Mouse (Mus musculus) ES-E14 (cell line): ENCODE measurements around the gene Bdh2. TPM values are rescaled to one million over a fixed set of nuclear protein-coding genes. Genes with fewer than 3 reads are reported as not detected.

Source experiments
- DNase-seq: peaks from one replicate; pipeline ENCODE4 v3.0.0-alpha.2; 2013; ENCODE audit warnings: low read depth, low spot score
- H3K27ac ChIP-seq: 2 replicates; pipeline ENCODE4 v1.5.1; 2012; ENCODE audit warnings: low read depth, mild to moderate bottlenecking, low read length, moderate library complexity, mixed read lengths; ENCODE audit not compliant: poor library complexity, insufficient read depth, severe bottlenecking
- H3K36me3 ChIP-seq: 2 replicates; pipeline ENCODE4 v1.6.1; 2012; ENCODE audit warnings: mild to moderate bottlenecking, low read length, moderate library complexity, mixed read lengths; ENCODE audit not compliant: control insufficient read depth, poor library complexity, insufficient read depth, severe bottlenecking
- H3K4me1 ChIP-seq, 2 experiments: fragments of 150-350 bp in 1 of 2; sonication (generic) in 1 of 2; 2 replicates each; pipeline ENCODE4 v1.6.1; 2012; ENCODE audit warnings: low read length in 2 of 2, mild to moderate bottlenecking in 1 of 2, mixed read lengths in 1 of 2; ENCODE audit not compliant: control insufficient read depth in 2 of 2, insufficient read depth in 2 of 2, poor library complexity in 1 of 2
- H3K4me3 ChIP-seq, 2 experiments: fragments of 150-350 bp in 1 of 2; sonication (generic) in 1 of 2; 2 replicates each; pipeline ENCODE4 v1.5.1; 2012; ENCODE audit warnings: low read length in 2 of 2, low read depth in 1 of 2, mild to moderate bottlenecking in 1 of 2, mixed read lengths in 1 of 2; ENCODE audit not compliant: insufficient read depth in 1 of 2, poor library complexity in 1 of 2, severe bottlenecking in 1 of 2
- H3K9ac ChIP-seq: 2 replicates; pipeline ENCODE4 v1.6.1; 2012; ENCODE audit warnings: low read depth, mild to moderate bottlenecking, low read length, mixed read lengths; ENCODE audit not compliant: poor library complexity, insufficient read depth, severe bottlenecking
- H3K9me3 ChIP-seq: fragments of 150-350 bp; sonication (generic); 2 replicates; pipeline ENCODE4 v1.6.1; 2012; ENCODE audit warnings: low read depth, mild to moderate bottlenecking, low read length; ENCODE audit not compliant: control insufficient read depth, insufficient read depth
- CHD2 ChIP-seq: IDR thresholded peaks from 2 replicates; pipeline ENCODE4 v1.6.1; 2014; ENCODE audit warnings: mild to moderate bottlenecking, low read depth, low read length, inconsistent platforms
- HCFC1 ChIP-seq: IDR thresholded peaks from 2 replicates; pipeline ENCODE4 v1.6.1; 2012; ENCODE audit warnings: low read length, inconsistent platforms, borderline replicate concordance; ENCODE audit not compliant: insufficient read depth
- MAFK ChIP-seq: IDR thresholded peaks from 2 replicates; pipeline ENCODE4 v1.6.1; 2014; ENCODE audit warnings: mild to moderate bottlenecking, low read depth, low read length, inconsistent platforms; ENCODE audit not compliant: insufficient read depth
- ZC3H11A ChIP-seq: IDR thresholded peaks from 2 replicates; pipeline ENCODE4 v1.6.1; 2012; ENCODE audit warnings: low read depth, mild to moderate bottlenecking, inconsistent platforms, low read length, borderline replicate concordance
- ZNF384 ChIP-seq: IDR thresholded peaks from 2 replicates; pipeline ENCODE4 v1.6.1; 2012; ENCODE audit warnings: low read depth, low read length, inconsistent platforms
- in situ Hi-C, 2 experiments: fragments of 600-800 bp; cut with MboI; formaldehyde crosslinking; loops; one replicate each; pipeline ENCODE4 v1.15.1; 2025; ENCODE audit warnings: low sequenced_read_pairs in 2 of 2, inconsistent platforms in 1 of 2; ENCODE audit not compliant: unreplicated experiment in 2 of 2
- total RNA-seq: library from RNA; depleted of rRNA; stranded (reverse); fragments of 300-350 nt; gene quantifications from 2 replicates; pipeline ENCODE4 v1.2.3, GENCODE M21; 2012; rRNA removed

The Bdh2 gene
- total RNA-seq, 1 experiment, result 6.0 TPM

DNA sequence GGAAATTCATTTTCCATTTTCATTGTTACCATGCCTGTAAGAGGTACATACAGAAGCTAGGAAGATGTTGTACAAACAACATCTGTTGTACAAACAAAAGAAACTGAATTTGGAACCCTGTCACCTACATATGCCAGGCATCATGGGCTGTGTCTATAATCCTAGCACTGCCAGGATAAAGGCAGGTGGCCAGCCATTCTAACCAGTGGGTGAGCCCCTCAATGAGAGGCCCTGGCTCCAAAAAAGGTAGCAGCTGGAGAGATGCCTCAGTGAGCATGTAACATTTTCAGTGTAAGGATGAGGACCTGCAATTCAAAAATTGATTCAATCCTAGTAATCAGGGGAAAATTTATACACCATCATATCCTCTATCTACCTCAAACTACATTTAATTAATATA lies 68.0 kb downstream of the Bdh2 start:
- Histone ChIP-seq H3K9me3 (no peaks in the 10 kb centered on the region), H3K27ac (no peak overlapping the region), H3K4me1 (peaks cover 0 to 2% of the 10 kb centered on the region in 2 experiments; a peak in 1 of 4 replicates), H3K36me3 (peaks cover 5% of the 10 kb centered on the region), H3K9ac (no peak overlapping the region), H3K4me3 (no peak overlapping the region)
- DNase-seq, result no peak
- in situ Hi-C loops, result no loop called here
- no peak for TF ChIP-seq CHD2
- no peak for TF ChIP-seq ZNF384
- TF ChIP-seq ZC3H11A, result no peak

DNA sequence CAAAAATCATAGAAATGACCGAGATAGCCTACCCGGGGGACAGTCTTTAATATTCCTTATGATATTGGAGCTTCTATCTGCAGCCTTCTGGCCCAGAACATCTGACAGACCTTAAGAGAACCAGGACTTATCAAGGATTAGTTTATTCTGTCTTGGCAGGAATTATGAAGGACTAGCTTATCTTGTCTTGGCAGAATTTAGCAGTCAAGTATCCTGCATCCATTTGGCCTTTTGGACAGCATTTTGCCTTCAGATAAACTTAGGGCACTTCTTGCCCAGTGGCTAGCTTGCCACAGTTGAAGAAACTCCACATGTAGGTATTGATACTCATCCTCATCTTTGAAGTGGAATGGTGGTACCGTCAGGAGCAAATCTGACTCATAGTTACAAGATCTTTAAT lies 70.8 kb downstream of the Bdh2 start:
- H3K36me3 ChIP-seq, result peaks cover 8% of the 10 kb centered on the region
- no peak for TF ChIP-seq ZNF384
- no peak for TF ChIP-seq HCFC1
- no peak for TF ChIP-seq CHD2
- TF ChIP-seq MAFK, result no peak
- no peak for TF ChIP-seq ZC3H11A
- no peak for DNase-seq
- in situ Hi-C loops, result no loop called here
- H3K4me3 ChIP-seq, result no peak overlapping the region
- no peak overlapping the region for H3K27ac ChIP-seq
- H3K4me1 ChIP-seq, result peaks cover 0 to 2% of the 10 kb centered on the region in 2 experiments; a peak in 1 of 4 replicates
- H3K9me3 ChIP-seq, result no peaks in the 10 kb centered on the region
- no peak overlapping the region for H3K9ac ChIP-seq

Other genes with a start within 250 kb of the Bdh2 start
- 30.0 and 30.8 TPM in 2 replicates for gene Cenpe, start 68.7 kb upstream of the Bdh2 start, total RNA-seq
- 5.2 and 8.8 TPM in 2 replicates for gene Slc9b2, start 26.5 kb downstream of the Bdh2 start, total RNA-seq
- 30.1 and 32.8 TPM in 2 replicates for gene Slc9b1, start 66.8 kb downstream of the Bdh2 start, total RNA-seq
- gene Cisd2, start 142.7 kb downstream of the Bdh2 start, total RNA-seq, result 17.4 and 21.6 TPM in 2 replicates
- 298 and 321 TPM in 2 replicates for gene Ube2d3, start 156.9 kb downstream of the Bdh2 start, total RNA-seq
- 75.2 and 83.9 TPM in 2 replicates for gene Manba, start 204.4 kb downstream of the Bdh2 start, total RNA-seq